Mouse (Mus musculus) heart, embryonic 16.5 days (tissue): ENCODE measurements around the gene Sbf2. TPM values are rescaled to one million over a fixed set of nuclear protein-coding genes. Genes with fewer than 3 reads are reported as not detected.
A peak's percentile ranks its signal among the peaks of the same experiment; 100 is the strongest.

ENCODE experiments used
- ATAC-seq: fragments of 200-750 bp; cut with Nextera tagmentation; replicated peaks from 2 replicates; pipeline ENCODE4 v1.8.0; 2017; ENCODE audit warnings: moderate number of reproducible peaks; ENCODE audit not compliant: insufficient read depth, low FRiP score; ENCODE audit errors: extremely low read depth
- H3K27ac ChIP-seq: fragments of 300-500 bp; sonication (generic); 2 replicates; pipeline ENCODE4 v1.5.1; 2014; ENCODE audit warnings: mild to moderate bottlenecking, low read length, control low read depth, moderate library complexity
- H3K27me3 ChIP-seq: fragments of 300-500 bp; sonication (generic); 2 replicates; pipeline ENCODE4 v1.6.1; 2014; ENCODE audit warnings: low read length, mixed read lengths; ENCODE audit not compliant: control insufficient read depth, insufficient read depth
- H3K36me3 ChIP-seq: fragments of 300-500 bp; sonication (generic); 2 replicates; pipeline ENCODE4 v1.6.1; 2014; ENCODE audit not compliant: control insufficient read depth, insufficient read depth
- H3K4me1 ChIP-seq: fragments of 300-500 bp; sonication (generic); 2 replicates; pipeline ENCODE4 v1.6.1; 2014; ENCODE audit warnings: low read length, mixed read lengths; ENCODE audit not compliant: control insufficient read depth, insufficient read depth
- H3K4me2 ChIP-seq: fragments of 300-500 bp; sonication (generic); 2 replicates; pipeline ENCODE4 v1.6.1; 2014; ENCODE audit warnings: low read depth, mild to moderate bottlenecking, control low read depth, low read length
- H3K4me3 ChIP-seq: fragments of 300-500 bp; sonication (generic); 2 replicates; pipeline ENCODE4 v1.5.1; 2014; ENCODE audit warnings: mild to moderate bottlenecking, control low read depth, low read length
- H3K9ac ChIP-seq: fragments of 300-500 bp; sonication (generic); 2 replicates; pipeline ENCODE4 v1.6.1; 2014; ENCODE audit warnings: low read length, control low read depth
- H3K9me3 ChIP-seq: fragments of 300-500 bp; sonication (generic); replicated peaks from 2 replicates; pipeline ENCODE4 v1.6.1; 2016; ENCODE audit warnings: low read length; ENCODE audit not compliant: control insufficient read depth
- WGBS: fragments of 180-500 bp; shearing (Covaris S2); extraction: QIAGEN DNeasy Blood & Tissue Kit; methylation state at CpG from one replicate; pipeline ENCODE4 v1.1.7; 2014; 5-methylcytosine and 5-hydroxymethylcytosine counted together
- polyA plus RNA-seq: library from polyadenylated mRNA; unstranded; fragments of >200 nt; fragmentation: Nextera tagmentation; extraction: Ambion mirVana; gene quantifications from 2 replicates; pipeline ENCODE4 v1.2.1, GENCODE M21; 2015

Gene Sbf2
- polyA plus RNA-seq, 1 experiment from 2014 or later: 30.8 TPM

DNA sequence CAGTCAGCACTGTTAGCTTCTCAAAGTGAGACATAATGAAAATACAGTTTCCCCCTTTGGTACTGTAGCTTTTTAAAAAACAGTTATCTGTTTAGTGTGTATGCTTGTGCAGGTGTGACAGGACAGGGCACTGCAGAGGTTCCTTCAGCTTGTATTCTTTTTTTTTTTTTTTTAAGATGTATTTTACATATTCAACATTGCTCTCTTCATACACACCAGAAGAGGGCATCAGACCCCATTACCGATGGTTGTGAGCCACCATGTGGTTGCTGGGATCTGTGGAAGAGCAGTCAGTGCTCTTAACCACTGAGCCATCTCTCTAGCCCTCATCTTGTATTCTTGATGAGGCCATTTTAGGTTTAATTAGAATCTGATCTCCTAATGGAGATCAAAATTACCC is 289.9 kb downstream of the Sbf2 start:
- H3K27me3 ChIP-seq: no peaks in the 10 kb centered on the region
- no peak overlapping the region for H3K9ac ChIP-seq
- H3K9me3 ChIP-seq: peaks cover 5% of the 10 kb centered on the region
- no peak overlapping the region for H3K4me2 ChIP-seq
- WGBS: 94% methylated on average over 1 of the region's 1 CpGs
- no peaks in the 10 kb centered on the region for H3K4me1 ChIP-seq
- ATAC-seq: no peak
- no peak overlapping the region for H3K4me3 ChIP-seq
- H3K27ac ChIP-seq: no peak overlapping the region
- H3K36me3 ChIP-seq: peaks cover 58% of the 10 kb centered on the region

DNA sequence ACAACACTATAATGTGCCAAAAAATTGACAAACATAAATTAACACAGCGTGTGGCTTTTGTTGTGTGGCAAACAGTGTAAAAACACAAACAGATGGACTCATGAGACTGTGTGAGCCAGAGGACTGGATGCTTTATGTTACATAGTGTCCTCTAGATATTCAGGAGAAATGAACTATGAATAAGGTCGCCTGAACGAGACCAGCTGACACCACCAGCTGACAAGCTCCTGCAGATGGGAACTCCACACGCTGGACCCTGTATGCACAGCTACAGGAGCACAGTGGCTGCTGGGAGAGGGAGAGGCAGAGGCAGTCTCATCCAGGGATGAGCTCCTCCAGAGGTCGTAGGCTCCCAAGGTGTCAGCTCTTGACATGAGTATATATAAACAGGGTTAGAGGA is 293.6 kb downstream of the Sbf2 start:
- Histone ChIP-seq H3K4me1 (peaks cover 5% of the 10 kb centered on the region; the same call in 1 of the 2 replicates), H3K4me2 (no peak overlapping the region), H3K9me3 (peaks cover 5% of the 10 kb centered on the region), H3K27ac (no peak overlapping the region), H3K4me3 (no peak overlapping the region), H3K27me3 (no peaks in the 10 kb centered on the region), H3K36me3 (peaks cover 42% of the 10 kb centered on the region), H3K9ac (no peak overlapping the region)
- 77% methylated on average over 5 of the region's 5 CpGs for whole genome bisulfite sequencing
- no peak for ATAC-seq

DNA sequence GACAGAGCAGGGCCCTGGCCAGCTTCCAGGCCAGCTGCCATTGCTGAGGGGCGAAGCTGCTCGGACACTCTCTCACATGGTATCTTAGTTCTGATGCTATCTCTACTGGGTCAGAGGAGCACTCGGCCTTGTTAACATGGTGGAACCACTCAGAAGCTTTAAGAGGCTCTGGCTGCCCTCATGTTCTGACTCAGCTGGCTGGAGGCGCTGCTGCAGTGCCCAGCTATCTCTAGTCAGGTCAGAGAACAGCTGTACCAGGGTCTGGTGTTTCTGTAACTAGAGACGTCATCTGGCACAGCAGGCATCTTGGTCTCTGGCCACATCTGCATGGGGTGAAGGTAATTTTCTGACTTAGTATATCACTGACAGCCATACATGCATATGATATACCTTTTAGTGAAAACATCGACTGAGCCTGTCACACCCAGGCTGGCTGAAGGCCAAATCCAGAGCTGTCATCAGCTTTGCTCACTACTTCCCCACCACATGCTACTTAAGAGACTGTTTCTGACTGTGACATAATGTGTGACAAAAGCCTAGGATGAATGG is 295.7 kb downstream of the Sbf2 start:
- H3K27me3 ChIP-seq: no peaks in the 10 kb centered on the region
- no peak overlapping the region for H3K4me2 ChIP-seq
- WGBS: 30% methylated on average over 6 of the region's 6 CpGs
- peaks cover 5% of the 10 kb centered on the region; the same call in 1 of the 2 replicates for H3K4me1 ChIP-seq
- no peak overlapping the region for H3K4me3 ChIP-seq
- ATAC-seq: peak; percentile 89
- H3K9ac ChIP-seq: no peak overlapping the region
- H3K36me3 ChIP-seq: peaks cover 45% of the 10 kb centered on the region
- peaks cover 7% of the 10 kb centered on the region for H3K9me3 ChIP-seq
- H3K27ac ChIP-seq: peak overlapping the region; percentile 80

DNA sequence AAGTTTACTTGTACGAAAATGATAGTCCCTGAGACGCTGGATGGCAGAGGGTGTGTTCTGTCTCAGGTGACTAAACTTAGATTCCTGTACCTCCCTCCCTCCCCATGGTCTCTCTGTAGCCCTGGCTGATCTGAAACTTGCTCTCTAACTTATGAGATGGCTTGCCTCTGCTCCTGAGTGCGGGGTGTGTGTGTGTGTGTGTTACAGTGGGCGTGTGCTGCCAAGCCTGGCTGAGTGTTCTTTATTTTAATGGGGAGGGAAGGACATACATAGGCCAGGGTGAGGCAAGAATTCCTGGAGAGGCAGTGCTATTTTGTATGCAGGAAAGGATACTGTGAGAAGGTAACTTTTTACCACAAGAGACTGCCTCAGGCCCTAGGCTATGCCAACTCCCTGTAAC is 297.3 kb downstream of the Sbf2 start:
- Histone ChIP-seq H3K4me3 (no peak overlapping the region), H3K36me3 (peaks cover 51% of the 10 kb centered on the region), H3K4me1 (peaks cover 5% of the 10 kb centered on the region; the same call in 1 of the 2 replicates), H3K4me2 (no peak overlapping the region), H3K9me3 (peaks cover 7% of the 10 kb centered on the region), H3K27ac (no peak overlapping the region), H3K9ac (no peak overlapping the region), H3K27me3 (no peaks in the 10 kb centered on the region)
- no peak for ATAC-seq
- WGBS: 92% methylated on average over 4 of the region's 4 CpGs

DNA sequence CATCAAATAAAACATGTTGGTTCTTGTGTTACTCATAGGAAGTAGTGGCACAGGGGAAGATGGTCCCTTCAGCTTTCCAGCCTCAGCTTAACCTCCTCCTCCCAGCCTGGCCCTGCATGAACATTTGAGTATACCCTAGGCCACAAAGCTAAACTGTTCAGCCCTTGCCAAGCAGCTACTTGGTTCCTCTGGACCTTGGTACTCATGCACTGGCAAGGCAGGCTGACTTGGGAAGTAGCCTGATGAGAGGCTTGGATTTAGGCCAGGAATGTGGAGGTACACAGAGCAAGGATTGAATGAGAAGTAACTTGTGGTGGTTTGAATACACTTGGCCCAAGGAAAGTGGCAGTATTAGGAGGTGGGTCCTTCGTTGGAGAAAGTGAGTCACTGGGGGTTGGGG is 299.4 kb downstream of the Sbf2 start:
- WGBS: 100% methylated on average over 1 of the region's 1 CpGs
- peaks cover 56% of the 10 kb centered on the region for H3K36me3 ChIP-seq
- H3K9ac ChIP-seq: no peak overlapping the region

DNA sequence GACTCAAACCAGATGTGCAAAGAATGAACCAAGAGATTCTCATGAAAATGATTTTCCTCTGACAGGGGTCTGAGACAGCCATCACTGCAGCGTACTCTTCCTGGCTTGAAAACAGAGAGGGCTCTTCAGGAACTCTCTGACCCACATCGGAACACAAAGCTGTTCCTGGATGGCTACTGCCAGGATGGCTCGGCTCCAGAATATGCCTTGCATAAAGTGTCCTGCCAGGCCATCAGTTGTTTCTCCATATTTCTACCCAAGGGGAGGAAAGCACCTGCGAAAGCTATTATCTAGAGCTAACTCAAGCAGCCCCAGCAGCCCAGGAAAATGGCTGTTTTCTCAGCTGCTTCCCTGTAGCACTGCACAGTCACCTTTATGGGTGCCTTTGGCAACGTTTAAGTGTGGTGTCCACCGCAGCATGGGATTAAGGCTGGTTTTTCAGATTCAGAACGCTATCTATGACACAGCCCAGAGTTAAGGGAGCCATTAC is 300.3 kb downstream of the Sbf2 start:
- ATAC-seq: no peak
- 91% methylated on average over 7 of the region's 7 CpGs for WGBS
- H3K4me1 ChIP-seq: peaks cover 3% of the 10 kb centered on the region; the same call in 1 of the 2 replicates

More for the DNA sequence above, 299.4 kb downstream of the Sbf2 start:
- Histone ChIP-seq H3K27ac (no peak overlapping the region), H3K27me3 (no peaks in the 10 kb centered on the region), H3K4me1 (peaks cover 5% of the 10 kb centered on the region; the same call in 1 of the 2 replicates), H3K9me3 (peaks cover 7% of the 10 kb centered on the region), H3K4me3 (no peak overlapping the region), H3K4me2 (no peak overlapping the region)
- no peak for ATAC-seq

DNA sequence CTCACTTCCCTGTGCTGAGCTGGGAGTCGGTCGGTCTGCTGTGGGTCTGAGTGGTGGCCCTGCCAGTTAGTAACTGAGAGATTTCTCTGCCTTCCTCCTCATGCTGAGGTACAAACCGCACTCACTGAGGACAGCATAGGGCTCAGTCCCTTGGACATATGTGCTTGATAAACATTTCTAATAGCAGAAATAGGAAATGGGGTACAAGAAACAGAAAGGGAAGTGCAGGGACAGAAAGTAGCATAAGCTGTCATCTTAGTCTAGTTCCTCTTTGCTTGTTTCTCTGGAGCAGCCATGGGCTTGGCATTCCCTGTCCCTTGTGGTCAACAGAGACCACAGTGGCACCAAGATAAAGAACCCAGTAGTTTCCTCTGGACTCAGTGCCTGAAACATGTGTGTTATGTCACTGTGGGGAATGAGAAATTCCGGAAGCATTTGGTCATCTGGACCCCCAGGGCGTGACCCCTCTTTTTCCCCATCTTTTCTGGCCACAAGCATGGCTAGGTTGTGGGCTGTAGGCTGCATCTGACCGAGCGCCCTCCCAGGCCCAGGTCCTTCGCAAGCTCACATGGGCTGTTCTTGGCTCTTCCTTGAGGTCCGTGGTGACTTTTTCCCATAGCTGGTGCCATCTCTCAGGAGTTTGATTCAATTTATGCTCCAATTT is 301.2 kb downstream of the Sbf2 start:
- peaks cover 7% of the 10 kb centered on the region for H3K9me3 ChIP-seq
- no peaks in the 10 kb centered on the region for H3K4me1 ChIP-seq
- no peaks in the 10 kb centered on the region for H3K27me3 ChIP-seq
- H3K9ac ChIP-seq: no peak overlapping the region
- no peak overlapping the region for H3K27ac ChIP-seq
- peaks cover 62% of the 10 kb centered on the region for H3K36me3 ChIP-seq
- WGBS: 86% methylated on average over 9 of the region's 9 CpGs
- ATAC-seq: no peak
- no peak overlapping the region for H3K4me3 ChIP-seq
- H3K4me2 ChIP-seq: no peak overlapping the region

More for the DNA sequence above, 300.3 kb downstream of the Sbf2 start:
- Histone ChIP-seq H3K9me3 (peaks cover 7% of the 10 kb centered on the region), H3K9ac (no peak overlapping the region), H3K4me3 (no peak overlapping the region), H3K27ac (no peak overlapping the region), H3K36me3 (peaks cover 53% of the 10 kb centered on the region), H3K27me3 (no peaks in the 10 kb centered on the region), H3K4me2 (no peak overlapping the region)

DNA sequence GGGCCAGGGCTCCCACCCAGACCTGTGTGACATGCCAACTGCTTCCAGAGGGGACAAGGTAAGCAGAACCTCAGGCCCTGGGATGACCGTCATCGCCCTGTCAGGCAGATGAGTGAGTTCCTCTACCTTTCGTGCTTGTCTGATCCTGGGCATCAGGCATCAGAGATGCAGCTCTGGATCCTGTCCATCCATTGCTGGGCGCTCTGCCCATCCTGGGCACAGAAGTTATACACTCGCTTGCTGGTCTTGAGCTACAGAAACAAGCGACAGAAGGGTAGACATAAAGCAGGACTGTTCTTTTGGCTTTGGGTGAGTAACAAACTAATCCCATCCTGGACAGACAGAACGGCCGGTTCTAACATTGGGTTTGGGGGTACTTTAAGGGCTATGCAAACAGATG is 305.5 kb downstream of the Sbf2 start:
- Histone ChIP-seq H3K36me3 (peaks cover 39% of the 10 kb centered on the region), H3K27ac (no peak overlapping the region), H3K4me2 (no peak overlapping the region), H3K9ac (no peak overlapping the region), H3K4me3 (no peak overlapping the region), H3K27me3 (no peaks in the 10 kb centered on the region), H3K4me1 (no peaks in the 10 kb centered on the region), H3K9me3 (no peaks in the 10 kb centered on the region)
- WGBS: 86% methylated on average over 8 of the region's 8 CpGs
- no peak for ATAC-seq

DNA sequence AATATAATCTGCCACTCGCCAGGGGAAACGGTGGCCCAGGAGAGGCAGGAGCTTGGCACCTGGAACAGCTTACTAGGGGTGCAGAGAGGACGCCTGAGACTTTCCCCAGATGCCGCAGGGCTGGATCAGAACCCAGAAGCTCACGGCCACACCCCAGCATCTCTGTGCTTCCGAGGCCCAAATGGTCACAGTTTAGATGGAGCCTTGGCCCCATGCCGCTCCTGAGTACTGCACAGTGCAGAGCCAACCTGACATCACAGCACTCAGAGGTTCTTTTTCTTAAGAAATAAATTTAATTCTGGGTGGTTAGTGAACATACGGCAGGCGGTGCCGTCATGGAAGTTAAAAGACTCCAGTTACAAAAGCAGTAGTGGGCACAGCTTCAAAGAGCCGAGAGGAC is 307.0 kb downstream of the Sbf2 start:
- WGBS: 86% methylated on average over 11 of the region's 11 CpGs
- no peaks in the 10 kb centered on the region for H3K27me3 ChIP-seq
- H3K4me3 ChIP-seq: no peak overlapping the region
- no peak overlapping the region for H3K27ac ChIP-seq
- H3K4me2 ChIP-seq: no peak overlapping the region
- H3K9ac ChIP-seq: no peak overlapping the region
- ATAC-seq: no peak
- H3K36me3 ChIP-seq: peaks cover 29% of the 10 kb centered on the region
- no peaks in the 10 kb centered on the region for H3K9me3 ChIP-seq
- H3K4me1 ChIP-seq: no peaks in the 10 kb centered on the region
